Mouse (Mus musculus): ENCODE results near the gene Vars. TPM values are rescaled to one million over a fixed set of nuclear protein-coding genes. Genes with fewer than 3 reads are reported as not detected.
"Not testable (repeated sequence)": the region's sequence is repeated elsewhere in the genome, so short reads cannot be mapped to it uniquely, and the experiment has no call there.

The Vars gene
- total and polyA plus RNA-seq, 3 experiments = 90.3 to 280 (median 277) TPM

- Histone ChIP-seq H3K27ac (ENCODE audit: insufficient read depth, low read depth) (no peak overlapping the region; the same call in 1 of the 2 replicates), H3K4me1 (ENCODE audit: control insufficient read depth in 1 of 2, insufficient read depth in 2 of 2) (peaks cover 1 to 2% of the 10 kb centered on the region in 2 experiments; a peak in 1 of 4 replicates), H3K4me3 (replicated peaks in 1 of 3; ENCODE audit: low read depth in 2 of 3, low read length in 2 of 3, poor library complexity in 1 of 3) (no peak overlapping the region), H3K9me3 (replicated peaks; ENCODE audit: low read length) (peaks cover 34% of the 10 kb centered on the region), H3K4me2 (ENCODE audit: insufficient read depth, low read depth, poor library complexity, severe bottlenecking) (no peak overlapping the region), H3K79me2 (replicated peaks; ENCODE audit: control insufficient read depth, extremely low read depth, insufficient read depth, poor library complexity, severe bottlenecking) (no peaks in the 10 kb centered on the region), H3K9ac (ENCODE audit: insufficient read depth, low read depth) (no peak overlapping the region), H3K27me3 (replicated peaks) (no peaks in the 10 kb centered on the region), H3K36me3 (replicated peaks in 1 of 2; ENCODE audit: control insufficient read depth in 1 of 2, insufficient read depth in 1 of 2, low read length in 1 of 2) (peaks cover 59 to 73% of the 10 kb centered on the region in 2 experiments)
- no peak for DNase-seq (ENCODE audit: extremely low read depth)
- dilution Hi-C loops (cut with MboI; ENCODE audit: extremely low pct_ligation_motif_present, extremely low pct_unique_long_range_greater_than_20kb, low sequenced_read_pairs) (no loop called here), in situ Hi-C loops (cut with MboI; ENCODE audit: low pct_ligation_motif_present, low pct_unique_long_range_greater_than_20kb, low sequenced_read_pairs) (no loop called here)
- TF ChIP-seq POLR2A (IDR thresholded peaks at IDR 0.05; ENCODE audit: low read depth, low read length) (no peak), CHD2 (IDR thresholded peaks at IDR 0.05; ENCODE audit: low read length) (0 out of 2 replicates have a peak, but pooled peaks have one; percentile 12), ZMIZ1 (IDR thresholded peaks at IDR 0.05; ENCODE audit: low read depth, low read length) (peak; percentile 33; the same call in 1 of the 2 replicates)
Observed at GRCm38 (mm10) chr17:34994751-34995150, 6.0 kb upstream of the Vars start.

GRCm38 (mm10) chr17:34995192-34995591 lies 5.6 kb upstream of the Vars start:
- in situ Hi-C loops (cut with MboI; ENCODE audit: low pct_ligation_motif_present, low pct_unique_long_range_greater_than_20kb, low sequenced_read_pairs); dilution Hi-C loops (cut with MboI; ENCODE audit: extremely low pct_ligation_motif_present, extremely low pct_unique_long_range_greater_than_20kb, low sequenced_read_pairs); H3K4me1 ChIP-seq (ENCODE audit: control insufficient read depth in 1 of 2, insufficient read depth in 2 of 2); H3K27ac ChIP-seq (ENCODE audit: insufficient read depth, low read depth); H3K79me2 ChIP-seq (replicated peaks; ENCODE audit: control insufficient read depth, extremely low read depth, insufficient read depth, poor library complexity, severe bottlenecking); DNase-seq (ENCODE audit: extremely low read depth); H3K9ac ChIP-seq (ENCODE audit: insufficient read depth, low read depth); H3K4me2 ChIP-seq (ENCODE audit: insufficient read depth, low read depth, poor library complexity, severe bottlenecking); H3K27me3 ChIP-seq (replicated peaks); H3K4me3 ChIP-seq (replicated peaks in 1 of 3; ENCODE audit: low read depth in 2 of 3, low read length in 2 of 3, poor library complexity in 1 of 3): not testable (repeated sequence)
- H3K36me3 ChIP-seq (replicated peaks in 1 of 2; ENCODE audit: control insufficient read depth in 1 of 2, insufficient read depth in 1 of 2, low read length in 1 of 2) = peaks cover 58 to 72% of the 10 kb centered on the region in 2 experiments
- peaks cover 36% of the 10 kb centered on the region for H3K9me3 ChIP-seq (replicated peaks; ENCODE audit: low read length)

- H3K4me3 ChIP-seq (replicated peaks in 1 of 3; ENCODE audit: low read depth in 2 of 3, low read length in 2 of 3, poor library complexity in 1 of 3); H3K27me3 ChIP-seq (replicated peaks); H3K4me1 ChIP-seq (ENCODE audit: control insufficient read depth in 1 of 2, insufficient read depth in 2 of 2); H3K9ac ChIP-seq (ENCODE audit: insufficient read depth, low read depth); H3K79me2 ChIP-seq (replicated peaks; ENCODE audit: control insufficient read depth, extremely low read depth, insufficient read depth, poor library complexity, severe bottlenecking); H3K27ac ChIP-seq (ENCODE audit: insufficient read depth, low read depth); dilution Hi-C loops (cut with MboI; ENCODE audit: extremely low pct_ligation_motif_present, extremely low pct_unique_long_range_greater_than_20kb, low sequenced_read_pairs); in situ Hi-C loops (cut with MboI; ENCODE audit: low pct_ligation_motif_present, low pct_unique_long_range_greater_than_20kb, low sequenced_read_pairs); DNase-seq (ENCODE audit: extremely low read depth); H3K4me2 ChIP-seq (ENCODE audit: insufficient read depth, low read depth, poor library complexity, severe bottlenecking): not testable (repeated sequence)
- TF ChIP-seq POLR2A (IDR thresholded peaks at IDR 0.05; ENCODE audit: low read depth, low read length) = peak; percentile 48
- peaks cover 52 to 65% of the 10 kb centered on the region in 2 experiments for H3K36me3 ChIP-seq (replicated peaks in 1 of 2; ENCODE audit: control insufficient read depth in 1 of 2, insufficient read depth in 1 of 2, low read length in 1 of 2)
- peaks cover 36% of the 10 kb centered on the region for H3K9me3 ChIP-seq (replicated peaks; ENCODE audit: low read length)
Observed at GRCm38 (mm10) chr17:34995927-34996326, 4.9 kb upstream of the Vars start.

- Histone ChIP-seq H3K9ac (ENCODE audit: insufficient read depth, low read depth) (no peak overlapping the region), H3K36me3 (replicated peaks in 1 of 2; ENCODE audit: control insufficient read depth in 1 of 2, insufficient read depth in 1 of 2, low read length in 1 of 2) (peaks cover 46 to 58% of the 10 kb centered on the region in 2 experiments), H3K4me3 (replicated peaks in 1 of 3; ENCODE audit: low read depth in 2 of 3, low read length in 2 of 3, poor library complexity in 1 of 3) (peak overlapping the region in 1 of 3 experiments; percentile 59), H3K27me3 (replicated peaks) (no peaks in the 10 kb centered on the region), H3K79me2 (replicated peaks; ENCODE audit: control insufficient read depth, extremely low read depth, insufficient read depth, poor library complexity, severe bottlenecking) (no peaks in the 10 kb centered on the region), H3K9me3 (replicated peaks; ENCODE audit: low read length) (peaks cover 36% of the 10 kb centered on the region), H3K27ac (ENCODE audit: insufficient read depth, low read depth) (no peak overlapping the region), H3K4me2 (ENCODE audit: insufficient read depth, low read depth, poor library complexity, severe bottlenecking) (no peak overlapping the region), H3K4me1 (ENCODE audit: control insufficient read depth in 1 of 2, insufficient read depth in 2 of 2) (peaks cover 4 to 5% of the 10 kb centered on the region in 2 experiments; a peak in 1 of 4 replicates)
- DNase-seq (ENCODE audit: extremely low read depth) = no peak
- dilution Hi-C loops (cut with MboI; ENCODE audit: extremely low pct_ligation_motif_present, extremely low pct_unique_long_range_greater_than_20kb, low sequenced_read_pairs) = no loop called here
- TF ChIP-seq CHD2 (IDR thresholded peaks at IDR 0.05; ENCODE audit: low read length) = peak; percentile 0; the same call in 1 of the 2 replicates
- peak; percentile 88 for TF ChIP-seq POLR2AphosphoS2 (IDR thresholded peaks at IDR 0.05; ENCODE audit: low read depth, low read length)
- TF ChIP-seq EP300 (IDR thresholded peaks at IDR 0.05; ENCODE audit: low read length) = no peak
- TF ChIP-seq ZC3H11A (IDR thresholded peaks at IDR 0.05; ENCODE audit: low read depth, low read length) = no peak
- no peak; the same call in 1 of the 2 replicates for TF ChIP-seq ZMIZ1 (IDR thresholded peaks at IDR 0.05; ENCODE audit: low read depth, low read length)
- no peak for TF ChIP-seq MYC (IDR thresholded peaks at IDR 0.05; ENCODE audit: low read depth, low read length)
- no peak for TF ChIP-seq MAX (IDR thresholded peaks at IDR 0.05; ENCODE audit: low read length)
- no peak for TF ChIP-seq RCOR1 (conservative IDR thresholded peaks at IDR 0.05; ENCODE audit: low read depth, low read length)
- no peak for TF ChIP-seq ELF1 (IDR thresholded peaks at IDR 0.05; ENCODE audit: low read depth, low read length)
- no peak for TF ChIP-seq MAFK (IDR thresholded peaks at IDR 0.05; ENCODE audit: insufficient replicate concordance, low read length)
- no peak for TF ChIP-seq MAZ (IDR thresholded peaks at IDR 0.05; ENCODE audit: low read depth, low read length)
- no peak for TF ChIP-seq KAT2A (IDR thresholded peaks at IDR 0.05; ENCODE audit: insufficient replicate concordance, low read length)
- peak; percentile 71 for TF ChIP-seq POLR2A (IDR thresholded peaks at IDR 0.05; ENCODE audit: low read depth, low read length)
- in situ Hi-C loops (cut with MboI; ENCODE audit: low pct_ligation_motif_present, low pct_unique_long_range_greater_than_20kb, low sequenced_read_pairs) = no loop called here
Observed at GRCm38 (mm10) chr17:34996411-34997141, 4.2 kb upstream of the Vars start.
